Mouse (Mus musculus) olfactory bulb, adult 2 months (tissue): ENCODE data around the gene Fam171a1. TPM values are rescaled to one million over a fixed set of nuclear protein-coding genes. Genes with fewer than 3 reads are reported as not detected.

Experiments used
- H3K27ac ChIP-seq: fragments of 200-500 bp; 2 replicates; pipeline ENCODE4 v1.5.1; 2012; ENCODE audit warnings: low read depth, low read length; ENCODE audit not compliant: insufficient read depth
- H3K4me1 ChIP-seq: fragments of 200-500 bp; 2 replicates; pipeline ENCODE4 v1.6.1; 2012; ENCODE audit warnings: low read length; ENCODE audit not compliant: control insufficient read depth, insufficient read depth
- H3K4me3 ChIP-seq: fragments of 200-500 bp; 2 replicates; pipeline ENCODE4 v1.5.1; 2012; ENCODE audit warnings: mild to moderate bottlenecking, low read depth, low read length, moderate library complexity; ENCODE audit not compliant: insufficient read depth
- CTCF ChIP-seq: fragments of 200-500 bp; IDR thresholded peaks from 2 replicates; pipeline ENCODE4 v1.5.1; 2012; ENCODE audit warnings: low read depth, mild to moderate bottlenecking, low read length, moderate library complexity; ENCODE audit not compliant: insufficient read depth
- POLR2A ChIP-seq: fragments of 200-500 bp; IDR thresholded peaks from 2 replicates; pipeline ENCODE4 v1.6.1; 2012; ENCODE audit warnings: mild to moderate bottlenecking, low read depth, low read length, moderate library complexity; ENCODE audit not compliant: insufficient read depth
- WGBS: fragments of 180-500 bp; shearing (Covaris S2); methylation state at CpG from one replicate; pipeline ENCODE4 v1.1.7; 2018; 5-methylcytosine and 5-hydroxymethylcytosine counted together
- polyA plus RNA-seq: library from polyadenylated mRNA; stranded (reverse); fragments of >200 nt; gene quantifications from 2 replicates; pipeline ENCODE4 v1.2.4, GENCODE M21; 2012; ENCODE audit warnings: low replicate concordance; ENCODE audit not compliant: missing spikeins, insufficient read depth, insufficient read length

Gene Fam171a1
- polyA plus RNA-seq, 1 experiment: not detected

GRCm38 (mm10) chr2:3132473-3132872 is 18.4 kb downstream of the Fam171a1 start:
- WGBS: 81% methylated on average over 9 of the region's 9 CpGs
- Histone ChIP-seq H3K4me1 (peaks cover 4% of the 10 kb centered on the region; the same call in 1 of the 2 replicates), H3K27ac (no peak overlapping the region), H3K4me3 (no peak overlapping the region)
- TF ChIP-seq CTCF: no peak
- TF ChIP-seq POLR2A: no peak

- no peak overlapping the region for H3K4me3 ChIP-seq
- H3K27ac ChIP-seq: no peak overlapping the region
- H3K4me1 ChIP-seq: peaks cover 13% of the 10 kb centered on the region
- TF ChIP-seq CTCF: no peak
- no peak for TF ChIP-seq POLR2A
- 60% methylated on average over 12 of the region's 12 CpGs for WGBS
These were observed 20.7 kb downstream of the Fam171a1 start for GRCm38 (mm10) chr2:3134580-3135296.

DNA sequence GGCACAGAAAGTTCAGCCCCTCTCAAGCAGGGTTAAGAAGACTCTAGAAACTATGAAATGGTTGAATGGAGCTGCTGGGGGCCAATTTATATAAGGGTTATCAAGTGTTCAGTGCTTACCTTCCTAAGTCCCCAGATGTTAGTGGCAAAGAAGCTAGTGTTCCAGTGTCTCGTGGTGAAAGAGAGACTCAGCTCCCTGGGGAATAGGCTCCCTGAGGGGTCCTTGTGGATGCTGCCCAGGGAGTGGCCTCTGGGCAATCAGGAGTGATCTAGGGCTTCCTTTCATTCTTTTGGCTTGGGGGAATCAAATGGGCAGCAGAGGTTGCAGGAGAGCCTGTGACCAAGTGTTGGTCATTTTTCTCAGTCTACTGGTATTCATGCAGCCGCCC is 21.3 kb downstream of the Fam171a1 start:
- no peak overlapping the region for H3K4me3 ChIP-seq
- H3K4me1 ChIP-seq: peaks cover 13% of the 10 kb centered on the region
- H3K27ac ChIP-seq: no peak overlapping the region
- TF ChIP-seq CTCF: no peak
- TF ChIP-seq POLR2A: no peak
- 66% methylated on average over 2 of the region's 2 CpGs for WGBS

- H3K4me1 ChIP-seq: peaks cover 21% of the 10 kb centered on the region
- no peak overlapping the region for H3K4me3 ChIP-seq
- no peak overlapping the region for H3K27ac ChIP-seq
- WGBS: 40% methylated on average over 2 of the region's 2 CpGs
- no peak for TF ChIP-seq POLR2A
- no peak for TF ChIP-seq CTCF
These were observed 24.3 kb downstream of the Fam171a1 start for GRCm38 (mm10) chr2:3138308-3138707.

DNA sequence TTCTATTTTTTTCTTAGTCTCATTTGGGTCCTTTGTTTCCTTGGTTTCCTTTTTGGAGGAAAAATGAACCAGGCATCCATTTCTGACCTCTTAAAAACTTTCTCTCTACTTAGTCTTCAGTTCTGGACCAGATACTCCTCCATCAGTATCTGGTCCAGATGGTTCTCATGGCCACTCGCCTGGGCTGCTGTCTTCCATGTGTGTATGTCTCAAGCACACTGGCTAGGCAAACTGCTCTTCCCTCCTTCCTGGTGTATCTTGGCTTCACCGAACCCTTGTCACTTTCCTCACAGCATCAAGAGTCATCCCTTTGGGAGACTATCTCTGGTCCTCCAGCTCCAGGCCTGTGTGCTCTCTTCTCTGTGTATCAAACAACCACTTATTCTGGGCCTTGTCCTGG is 25.0 kb downstream of the Fam171a1 start:
- Histone ChIP-seq H3K27ac (peak overlapping the region; percentile 73), H3K4me1 (peaks cover 21% of the 10 kb centered on the region), H3K4me3 (no peak overlapping the region)
- TF ChIP-seq CTCF (no peak), POLR2A (no peak)
- 91% methylated on average over 2 of the region's 2 CpGs for WGBS

GRCm38 (mm10) chr2:3139578-3139977 is 25.6 kb downstream of the Fam171a1 start:
- peaks cover 20% of the 10 kb centered on the region for H3K4me1 ChIP-seq
- H3K4me3 ChIP-seq: no peak overlapping the region
- TF ChIP-seq POLR2A: no peak
- no peak for TF ChIP-seq CTCF
- 21% methylated on average over 3 of the region's 3 CpGs for WGBS
- H3K27ac ChIP-seq: peak overlapping the region; percentile 73

DNA sequence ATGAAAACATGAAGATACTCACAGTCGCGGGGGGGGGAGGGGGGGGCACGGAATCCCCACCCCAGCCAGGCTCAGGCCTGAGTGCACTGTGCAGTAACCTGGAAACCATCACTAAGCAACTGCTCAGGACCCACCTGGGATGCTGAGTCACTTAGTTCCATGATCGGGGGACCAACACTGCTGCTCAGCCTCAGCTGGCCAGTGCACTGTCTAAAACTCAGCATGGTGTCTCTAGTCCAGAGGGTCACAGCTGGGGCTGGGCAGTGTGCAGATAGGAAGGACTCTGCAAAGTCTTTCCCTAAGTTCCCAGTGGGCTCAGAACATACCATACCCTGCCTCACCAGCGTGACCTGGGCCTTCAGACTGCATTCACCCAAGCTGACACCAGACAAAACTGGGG is 26.6 kb downstream of the Fam171a1 start:
- no peak overlapping the region for H3K27ac ChIP-seq
- no peak overlapping the region for H3K4me3 ChIP-seq
- 51% methylated on average over 5 of the region's 5 CpGs for WGBS
- peaks cover 17% of the 10 kb centered on the region for H3K4me1 ChIP-seq
- TF ChIP-seq POLR2A: no peak
- TF ChIP-seq CTCF: no peak

DNA sequence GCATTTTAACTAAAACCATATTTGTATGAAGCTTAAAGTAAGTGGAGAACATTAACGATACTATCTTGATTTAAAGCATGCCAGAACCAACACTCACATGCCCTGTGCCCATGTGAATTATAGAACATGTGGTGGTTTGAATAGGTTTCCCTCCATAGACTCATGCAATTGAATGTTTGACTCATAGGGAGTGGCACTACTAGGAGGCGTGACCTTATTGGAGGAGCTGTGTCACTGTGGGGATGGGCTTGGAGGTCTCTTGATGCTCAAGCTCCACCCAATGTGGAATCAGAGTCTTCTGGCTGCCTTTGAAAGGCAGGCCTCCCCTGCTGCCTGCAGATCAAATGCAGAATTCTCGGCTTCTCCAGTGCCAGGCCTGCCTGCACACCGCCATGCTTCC is 27.8 kb downstream of the Fam171a1 start:
- WGBS: 79% methylated on average over 4 of the region's 4 CpGs

DNA sequence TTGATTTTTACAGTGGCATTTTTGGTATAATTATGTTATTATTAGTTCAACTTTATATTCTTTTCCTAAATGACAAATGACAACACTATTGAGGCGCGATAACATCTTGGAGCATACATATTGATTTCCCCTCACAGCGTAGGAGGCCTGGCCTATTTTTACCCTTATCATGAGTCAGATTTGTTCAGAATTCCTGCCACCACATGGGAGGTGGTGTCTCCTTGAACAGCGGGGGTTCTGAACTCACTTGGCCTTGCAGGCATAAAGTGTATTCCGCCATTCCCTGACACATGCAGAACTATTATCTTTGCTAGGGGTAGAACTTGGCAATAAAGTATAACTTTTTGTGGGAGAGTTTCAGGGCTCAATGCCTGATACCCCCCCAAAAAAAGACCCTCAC is 30.3 kb downstream of the Fam171a1 start:
- WGBS: 38% methylated on average over 5 of the region's 5 CpGs
- Histone ChIP-seq H3K4me3 (no peak overlapping the region), H3K27ac (peak overlapping the region; percentile 33), H3K4me1 (peaks cover 10% of the 10 kb centered on the region)
- TF ChIP-seq CTCF (no peak), POLR2A (no peak)

More for the DNA sequence above, 27.8 kb downstream of the Fam171a1 start:
- Histone ChIP-seq H3K4me1 (peaks cover 17% of the 10 kb centered on the region), H3K27ac (peak overlapping the region; percentile 42), H3K4me3 (no peak overlapping the region)
- TF ChIP-seq POLR2A: no peak
- TF ChIP-seq CTCF: no peak

- WGBS: 93% methylated on average over 6 of the region's 6 CpGs
- Histone ChIP-seq H3K27ac (no peak overlapping the region), H3K4me3 (no peak overlapping the region), H3K4me1 (peaks cover 5% of the 10 kb centered on the region; the same call in 1 of the 2 replicates)
- TF ChIP-seq CTCF (no peak), POLR2A (no peak)
These were observed 33.6 kb downstream of the Fam171a1 start for GRCm38 (mm10) chr2:3147550-3148157.
